Mouse (Mus musculus) limb, embryonic 10.5 days (tissue): ENCODE results near the gene Olfr855. TPM values are rescaled to one million over a fixed set of nuclear protein-coding genes. Genes with fewer than 3 reads are reported as not detected.

Experiments used
- DNase-seq: peaks from one replicate; pipeline ENCODE4 v3.0.0-alpha.2; 2017; ENCODE audit warnings: low spot score
- H3K27ac ChIP-seq: fragments of 300-500 bp; sonication (generic); 2 replicates; pipeline ENCODE4 v1.5.1; 2016; ENCODE audit warnings: mild to moderate bottlenecking
- H3K27me3 ChIP-seq: fragments of 300-500 bp; sonication (generic); 2 replicates; pipeline ENCODE4 v1.6.1; 2016; ENCODE audit warnings: low read depth, mild to moderate bottlenecking; ENCODE audit not compliant: poor library complexity, severe bottlenecking
- H3K36me3 ChIP-seq: fragments of 300-500 bp; sonication (generic); 2 replicates; pipeline ENCODE4 v1.6.1; 2016; ENCODE audit warnings: mild to moderate bottlenecking, moderate library complexity
- H3K4me1 ChIP-seq: fragments of 300-500 bp; sonication (generic); 2 replicates; pipeline ENCODE4 v1.6.1; 2016
- H3K4me3 ChIP-seq: fragments of 300-500 bp; sonication (generic); 2 replicates; pipeline ENCODE4 v1.5.1; 2016; ENCODE audit warnings: mild to moderate bottlenecking, moderate library complexity
- H3K9me3 ChIP-seq: fragments of 300-500 bp; sonication (generic); replicated peaks from 2 replicates; pipeline ENCODE4 v1.6.1; 2016; ENCODE audit warnings: mild to moderate bottlenecking
- WGBS: fragments of 180-500 bp; shearing (Covaris S2); methylation state at CpG from one replicate; pipeline ENCODE4 v1.1.7; 2016; 5-methylcytosine and 5-hydroxymethylcytosine counted together
- polyA plus RNA-seq: library from polyadenylated mRNA; unstranded; fragments of >200 nt; fragmentation: Nextera tagmentation; extraction: Ambion mirVana; gene quantifications from 2 replicates; pipeline ENCODE4 v1.2.1, GENCODE M21; 2016

The Olfr855 gene
- not detected in 2 replicates for polyA plus RNA-seq

DNA sequence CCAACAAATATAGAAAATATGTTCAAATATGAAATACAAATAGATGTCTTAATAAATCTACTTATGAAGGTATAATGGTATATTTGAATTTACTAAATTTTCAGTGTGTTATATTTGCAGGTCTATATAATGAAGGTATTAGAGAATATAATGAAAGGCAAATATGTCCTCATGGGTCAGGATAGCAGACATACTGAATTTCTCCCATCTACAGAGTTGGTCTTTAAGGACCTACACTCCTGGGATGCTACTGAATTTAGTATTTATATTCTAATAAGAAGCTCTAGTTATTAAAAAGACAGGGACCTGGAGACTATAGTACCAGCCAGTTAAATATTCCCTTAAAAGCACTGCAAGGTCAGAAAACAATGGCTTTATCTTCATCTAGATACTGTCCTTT lies at the start of gene Olfr855:
Olfr855 (plus strand) TSS at position 301 of the 400 bp plus-strand sequence.
- H3K27ac ChIP-seq, result no peak within 1 kb of the TSS
- H3K9me3 ChIP-seq, result no peaks in the 10 kb centered on the region; the same call in 1 of the 2 replicates
- no peaks in the 10 kb centered on the region for H3K4me1 ChIP-seq
- no peaks in the 10 kb centered on the region for H3K27me3 ChIP-seq
- H3K4me3 ChIP-seq, result no peak within 1 kb of the TSS
- no peak for DNase-seq
- H3K36me3 ChIP-seq, result no peaks in the 10 kb centered on the region

GRCm38 (mm10) chr9:19540976-19541375 lies 41.4 kb upstream of the Olfr855 start, which contains the start of gene Olfr853:
Olfr853 (minus strand) TSS chr9:19541076.
- DNase-seq, result no peak
- Histone ChIP-seq H3K27ac (no peak within 1 kb of the TSS), H3K36me3 (no peaks in the 10 kb centered on the region), H3K4me1 (no peaks in the 10 kb centered on the region), H3K4me3 (no peak within 1 kb of the TSS), H3K9me3 (no peaks in the 10 kb centered on the region), H3K27me3 (no peaks in the 10 kb centered on the region)
- 68% methylated on average over 1 of the region's 1 CpGs for WGBS

GRCm38 (mm10) chr9:19567282-19567681 lies 15.1 kb upstream of the Olfr855 start, which contains the start of gene Olfr854:
Olfr854 (minus strand) TSS chr9:19567382.
- Histone ChIP-seq H3K4me3 (no peak within 1 kb of the TSS), H3K9me3 (no peaks in the 10 kb centered on the region), H3K4me1 (no peaks in the 10 kb centered on the region), H3K27me3 (no peaks in the 10 kb centered on the region), H3K27ac (no peak within 1 kb of the TSS), H3K36me3 (no peaks in the 10 kb centered on the region)
- DNase-seq, result no peak
- WGBS, result 65% methylated on average over 1 of the region's 1 CpGs

DNA sequence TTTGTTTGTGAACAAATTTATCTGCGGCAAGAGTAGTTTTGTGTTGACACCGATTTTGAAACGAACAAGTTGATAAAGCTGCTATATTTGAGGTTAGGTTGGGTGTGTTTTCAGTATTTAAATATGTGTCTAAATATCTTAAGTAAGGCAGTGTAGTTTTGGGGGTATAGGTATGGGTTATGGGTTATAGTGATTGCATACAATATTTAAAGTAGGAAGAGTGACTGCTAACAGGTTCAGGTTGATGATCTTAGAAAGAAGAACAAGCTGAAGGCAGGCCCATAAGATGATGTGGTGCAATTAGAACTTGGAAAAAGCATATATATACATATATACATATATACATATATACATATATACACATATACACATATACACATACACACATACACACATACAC lies 38.9 kb downstream of the Olfr855 start:
- Histone ChIP-seq H3K4me3 (no peak overlapping the region), H3K27ac (no peak overlapping the region), H3K4me1 (no peaks in the 10 kb centered on the region), H3K36me3 (peaks cover 22% of the 10 kb centered on the region), H3K9me3 (no peaks in the 10 kb centered on the region), H3K27me3 (no peaks in the 10 kb centered on the region)
- no peak for DNase-seq
- WGBS, result 96% methylated on average over 3 of the region's 3 CpGs

- Histone ChIP-seq H3K9me3 (no peaks in the 10 kb centered on the region), H3K36me3 (peaks cover 29% of the 10 kb centered on the region), H3K27ac (peak within 1 kb of the TSS; percentile 88), H3K4me3 (peak within 1 kb of the TSS; percentile 60), H3K4me1 (no peaks in the 10 kb centered on the region), H3K27me3 (no peaks in the 10 kb centered on the region)
- 2% methylated on average over 35 of the region's 35 CpGs for WGBS
- DNase-seq, result peak; percentile 86
Measured at GRCm38 (mm10) chr9:19621843-19622822, 39.7 kb downstream of the Olfr855 start, which contains the start of gene Zfp317. Zfp317 (plus strand) TSS chr9:19622102.

GRCm38 (mm10) chr9:19629574-19629973 lies 47.2 kb downstream of the Olfr855 start:
- Histone ChIP-seq H3K4me1 (no peaks in the 10 kb centered on the region), H3K36me3 (peaks cover 55% of the 10 kb centered on the region), H3K4me3 (no peak overlapping the region), H3K27ac (no peak overlapping the region), H3K9me3 (no peaks in the 10 kb centered on the region), H3K27me3 (no peaks in the 10 kb centered on the region)
- no peak for DNase-seq

Other genes starting within 250 kb of the Olfr855 start
- gene Olfr845, start 246.2 kb upstream of the Olfr855 start, polyA plus RNA-seq, result not detected in 2 replicates
- gene Olfr846, start 218.6 kb upstream of the Olfr855 start, polyA plus RNA-seq, result not detected in 2 replicates
- not detected in 2 replicates for gene Olfr847, start 203.9 kb upstream of the Olfr855 start, polyA plus RNA-seq
- not detected in 2 replicates for gene Olfr849, start 142.4 kb upstream of the Olfr855 start, polyA plus RNA-seq
- not detected in 2 replicates for gene Olfr850, start 104.4 kb upstream of the Olfr855 start, polyA plus RNA-seq
- not detected in 2 replicates for gene Olfr851, start 89.3 kb upstream of the Olfr855 start, polyA plus RNA-seq
- not detected in 2 replicates for gene Olfr853, start 41.5 kb upstream of the Olfr855 start, polyA plus RNA-seq
- not detected in 2 replicates for gene Olfr854, start 15.2 kb upstream of the Olfr855 start, polyA plus RNA-seq
- gene Zfp317, start 39.5 kb downstream of the Olfr855 start, polyA plus RNA-seq, result 35.3 and 36.9 TPM in 2 replicates
- not detected in 2 replicates for gene Olfr857, start 126.8 kb downstream of the Olfr855 start, polyA plus RNA-seq
- gene Olfr58, start 197.7 kb downstream of the Olfr855 start, polyA plus RNA-seq, result not detected in 2 replicates
- gene Olfr859, start 222.3 kb downstream of the Olfr855 start, polyA plus RNA-seq, result not detected in 2 replicates